Mouse (Mus musculus): ENCODE results near the gene Mrc2. TPM values are rescaled to one million over a fixed set of nuclear protein-coding genes. Genes with fewer than 3 reads are reported as not detected.

Mrc2 gene
- polyA plus RNA-seq (2015; fragmentation: Nextera tagmentation; extraction: Ambion mirVana): 8.0 and 11.7 TPM in 2 replicates

GRCm38 (mm10) chr11:105292124-105293071, at the start of gene Mrc2:
Gene Mrc2 (plus strand): TSS chr11:105292643.
- peak within 1 kb of the TSS; percentile 83 for H3K27ac ChIP-seq
- peak; percentile 66 for ATAC-seq (replicated peaks; ENCODE audit: insufficient number of reproducible peaks, insufficient read depth, low FRiP score, low read depth)
- H3K27me3 ChIP-seq: peaks cover 13% of the 10 kb centered on the region
- H3K9me3 ChIP-seq (replicated peaks): no peaks in the 10 kb centered on the region
- H3K4me3 ChIP-seq: peak within 1 kb of the TSS; percentile 68
- peaks cover 35% of the 10 kb centered on the region for H3K4me1 ChIP-seq (replicated peaks)
- WGBS: under 1% methylated on average over 72 of the region's 75 CpGs
- 0 out of 2 replicates have a peak, but pooled peaks cover 3% of the 10 kb centered on the region for H3K36me3 ChIP-seq
- H3K4me2 ChIP-seq: peak within 1 kb of the TSS; percentile 97
- peak within 1 kb of the TSS; percentile 66 for H3K9ac ChIP-seq

GRCm38 (mm10) chr11:105246369-105246768, 46.1 kb upstream of the Mrc2 start:
- Histone ChIP-seq H3K36me3 (peaks cover 57% of the 10 kb centered on the region), H3K4me2 (no peak overlapping the region), H3K4me3 (no peak overlapping the region), H3K4me1 (replicated peaks) (no peaks in the 10 kb centered on the region), H3K27me3 (no peaks in the 10 kb centered on the region), H3K9me3 (replicated peaks) (no peaks in the 10 kb centered on the region), H3K9ac (no peak overlapping the region), H3K27ac (no peak overlapping the region)
- no peak for ATAC-seq (replicated peaks; ENCODE audit: insufficient number of reproducible peaks, insufficient read depth, low FRiP score, low read depth)
- WGBS: 74% methylated on average over 1 of the region's 1 CpGs

GRCm38 (mm10) chr11:105246785-105247184, 45.7 kb upstream of the Mrc2 start:
- Histone ChIP-seq H3K4me1 (replicated peaks) (no peaks in the 10 kb centered on the region), H3K4me2 (no peak overlapping the region), H3K27ac (no peak overlapping the region), H3K27me3 (no peaks in the 10 kb centered on the region), H3K36me3 (peaks cover 56% of the 10 kb centered on the region), H3K9me3 (replicated peaks) (no peaks in the 10 kb centered on the region), H3K4me3 (no peak overlapping the region), H3K9ac (no peak overlapping the region)
- 89% methylated on average over 6 of the region's 6 CpGs for WGBS
- no peak for ATAC-seq (replicated peaks; ENCODE audit: insufficient number of reproducible peaks, insufficient read depth, low FRiP score, low read depth)

GRCm38 (mm10) chr11:105247321-105247720, 45.1 kb upstream of the Mrc2 start:
- no peak for ATAC-seq (replicated peaks; ENCODE audit: insufficient number of reproducible peaks, insufficient read depth, low FRiP score, low read depth)
- 94% methylated on average over 5 of the region's 5 CpGs for WGBS
- no peaks in the 10 kb centered on the region for H3K27me3 ChIP-seq
- no peaks in the 10 kb centered on the region for H3K9me3 ChIP-seq (replicated peaks)
- H3K36me3 ChIP-seq: peaks cover 51% of the 10 kb centered on the region
- H3K4me2 ChIP-seq: no peak overlapping the region
- H3K4me1 ChIP-seq (replicated peaks): no peaks in the 10 kb centered on the region
- H3K9ac ChIP-seq: no peak overlapping the region
- H3K27ac ChIP-seq: no peak overlapping the region
- no peak overlapping the region for H3K4me3 ChIP-seq

- H3K4me1 ChIP-seq (replicated peaks): no peaks in the 10 kb centered on the region
- H3K9me3 ChIP-seq (replicated peaks): no peaks in the 10 kb centered on the region
- no peak overlapping the region for H3K4me2 ChIP-seq
- 0 out of 2 replicates have a peak overlapping the region, but pooled peaks have one; percentile 4 for H3K27ac ChIP-seq
- no peak overlapping the region for H3K9ac ChIP-seq
- H3K4me3 ChIP-seq: no peak overlapping the region
- no peak for ATAC-seq (replicated peaks; ENCODE audit: insufficient number of reproducible peaks, insufficient read depth, low FRiP score, low read depth)
- peaks cover 55% of the 10 kb centered on the region for H3K36me3 ChIP-seq
- WGBS: 51% methylated on average over 3 of the region's 3 CpGs
- no peaks in the 10 kb centered on the region for H3K27me3 ChIP-seq
Measured at GRCm38 (mm10) chr11:105259733-105260132, 32.7 kb upstream of the Mrc2 start.

GRCm38 (mm10) chr11:105261116-105261515, 31.3 kb upstream of the Mrc2 start:
- H3K9ac ChIP-seq: no peak overlapping the region
- H3K4me1 ChIP-seq (replicated peaks): no peaks in the 10 kb centered on the region
- H3K9me3 ChIP-seq (replicated peaks): no peaks in the 10 kb centered on the region
- peaks cover 46% of the 10 kb centered on the region for H3K36me3 ChIP-seq
- H3K27me3 ChIP-seq: no peaks in the 10 kb centered on the region
- no peak for ATAC-seq (replicated peaks; ENCODE audit: insufficient number of reproducible peaks, insufficient read depth, low FRiP score, low read depth)
- no peak overlapping the region for H3K27ac ChIP-seq
- H3K4me2 ChIP-seq: no peak overlapping the region
- 87% methylated on average over 5 of the region's 5 CpGs for WGBS
- no peak overlapping the region for H3K4me3 ChIP-seq

GRCm38 (mm10) chr11:105261601-105262351, 30.7 kb upstream of the Mrc2 start:
- H3K27ac ChIP-seq: no peak overlapping the region
- H3K9ac ChIP-seq: no peak overlapping the region
- no peaks in the 10 kb centered on the region for H3K9me3 ChIP-seq (replicated peaks)
- H3K4me3 ChIP-seq: no peak overlapping the region
- 69% methylated on average over 4 of the region's 4 CpGs for WGBS
- peaks cover 41% of the 10 kb centered on the region for H3K36me3 ChIP-seq
- no peak overlapping the region for H3K4me2 ChIP-seq
- no peaks in the 10 kb centered on the region for H3K27me3 ChIP-seq
- ATAC-seq (replicated peaks; ENCODE audit: insufficient number of reproducible peaks, insufficient read depth, low FRiP score, low read depth): no peak
- H3K4me1 ChIP-seq (replicated peaks): no peaks in the 10 kb centered on the region

GRCm38 (mm10) chr11:105264506-105264905, 27.9 kb upstream of the Mrc2 start:
- no peak overlapping the region for H3K9ac ChIP-seq
- no peak overlapping the region for H3K4me3 ChIP-seq
- H3K36me3 ChIP-seq: peaks cover 41% of the 10 kb centered on the region
- no peak for ATAC-seq (replicated peaks; ENCODE audit: insufficient number of reproducible peaks, insufficient read depth, low FRiP score, low read depth)
- H3K27me3 ChIP-seq: no peaks in the 10 kb centered on the region
- no peaks in the 10 kb centered on the region for H3K4me1 ChIP-seq (replicated peaks)
- H3K4me2 ChIP-seq: no peak overlapping the region
- no peaks in the 10 kb centered on the region for H3K9me3 ChIP-seq (replicated peaks)
- no peak overlapping the region for H3K27ac ChIP-seq

GRCm38 (mm10) chr11:105264988-105265387, 27.5 kb upstream of the Mrc2 start:
- Histone ChIP-seq H3K36me3 (peaks cover 44% of the 10 kb centered on the region), H3K4me2 (no peak overlapping the region), H3K9ac (no peak overlapping the region), H3K4me3 (no peak overlapping the region), H3K9me3 (replicated peaks) (no peaks in the 10 kb centered on the region), H3K27me3 (no peaks in the 10 kb centered on the region), H3K27ac (no peak overlapping the region), H3K4me1 (replicated peaks) (no peaks in the 10 kb centered on the region)
- no peak for ATAC-seq (replicated peaks; ENCODE audit: insufficient number of reproducible peaks, insufficient read depth, low FRiP score, low read depth)
- 82% methylated on average over 3 of the region's 3 CpGs for WGBS

- no peak for ATAC-seq (replicated peaks; ENCODE audit: insufficient number of reproducible peaks, insufficient read depth, low FRiP score, low read depth)
- no peak overlapping the region for H3K27ac ChIP-seq
- peaks cover 38% of the 10 kb centered on the region for H3K36me3 ChIP-seq
- H3K9me3 ChIP-seq (replicated peaks): no peaks in the 10 kb centered on the region
- WGBS: 13% methylated on average over 2 of the region's 2 CpGs
- no peaks in the 10 kb centered on the region for H3K27me3 ChIP-seq
- H3K4me1 ChIP-seq (replicated peaks): no peaks in the 10 kb centered on the region
- H3K4me2 ChIP-seq: no peak overlapping the region
- no peak overlapping the region for H3K4me3 ChIP-seq
- no peak overlapping the region for H3K9ac ChIP-seq
Measured at GRCm38 (mm10) chr11:105270155-105270554, 22.3 kb upstream of the Mrc2 start.

- H3K4me1 ChIP-seq (replicated peaks): peaks cover 15% of the 10 kb centered on the region
- H3K27me3 ChIP-seq: no peaks in the 10 kb centered on the region
- no peak overlapping the region for H3K4me3 ChIP-seq
- no peak overlapping the region for H3K4me2 ChIP-seq
- WGBS: 84% methylated on average over 6 of the region's 6 CpGs
- H3K9ac ChIP-seq: no peak overlapping the region
- ATAC-seq (replicated peaks; ENCODE audit: insufficient number of reproducible peaks, insufficient read depth, low FRiP score, low read depth): no peak
- H3K9me3 ChIP-seq (replicated peaks): no peaks in the 10 kb centered on the region
- peaks cover 47% of the 10 kb centered on the region for H3K36me3 ChIP-seq
- no peak overlapping the region for H3K27ac ChIP-seq
Measured at GRCm38 (mm10) chr11:105280456-105280855, 12.0 kb upstream of the Mrc2 start.
